Mouse (Mus musculus): ENCODE data around the gene Tmem205. TPM values are rescaled to one million over a fixed set of nuclear protein-coding genes. Genes with fewer than 3 reads are reported as not detected.

The Tmem205 gene
- polyA plus RNA-seq, 1 experiment from 2014 or later: 137 TPM

DNA sequence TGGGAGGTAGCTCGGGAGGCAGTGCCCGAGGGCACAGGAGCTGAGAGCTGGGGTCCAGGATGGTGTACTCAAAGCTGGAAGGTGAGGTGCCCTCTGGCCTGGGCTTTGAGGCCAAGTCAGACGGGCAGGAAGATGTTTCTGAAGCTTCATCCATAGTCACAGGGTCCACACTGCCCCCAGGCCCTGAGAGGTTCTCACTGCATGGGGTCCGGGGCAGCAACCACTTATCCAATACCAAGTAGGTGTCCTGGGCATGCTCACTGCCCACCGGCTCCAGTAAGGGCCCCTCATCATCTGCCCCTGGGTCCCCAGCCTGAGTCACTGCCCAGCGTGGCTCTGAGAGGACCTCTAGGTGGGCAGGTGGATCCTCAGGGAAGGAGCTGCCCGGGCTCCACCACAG is 31.9 kb upstream of the Tmem205 start:
- Histone ChIP-seq H3K4me2 (peak overlapping the region; percentile 89), H3K27ac (replicated peaks) (peak overlapping the region; percentile 96), H3K36me3 (replicated peaks) (peaks cover 57% of the 10 kb centered on the region), H3K27me3 (peaks cover 17% of the 10 kb centered on the region; the same call in 1 of the 2 replicates), H3K9me3 (replicated peaks) (no peaks in the 10 kb centered on the region), H3K4me1 (replicated peaks) (peaks cover 71% of the 10 kb centered on the region), H3K9ac (peak overlapping the region; percentile 37; the same call in 1 of the 2 replicates), H3K4me3 (replicated peaks) (peak overlapping the region; percentile 76)
- WGBS (ENCODE audit: insufficient replicate concordance): 84% methylated on average over 7 of the region's 7 CpGs
- ATAC-seq (ENCODE audit: insufficient read depth): no peak

DNA sequence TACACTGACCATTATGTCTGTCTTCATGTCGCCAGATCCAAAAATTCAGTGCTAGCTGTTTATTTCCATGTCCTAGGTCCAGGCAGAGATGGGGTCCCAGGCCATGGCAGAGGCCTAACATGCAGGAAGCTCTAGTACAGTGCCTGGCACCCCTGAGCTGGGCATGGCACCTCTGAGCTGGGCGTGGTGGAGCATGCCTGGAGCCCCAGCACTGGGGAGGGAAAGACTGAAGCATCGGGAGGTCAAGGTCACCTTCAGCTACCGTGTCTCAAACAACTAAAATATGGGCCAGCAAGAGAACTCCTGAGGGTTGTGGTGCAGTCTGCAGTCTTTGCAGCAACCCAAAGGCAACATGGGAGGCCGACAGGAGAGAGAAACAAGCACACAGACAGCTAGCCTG is 31.0 kb upstream of the Tmem205 start:
- no peak overlapping the region for H3K4me3 ChIP-seq (replicated peaks)
- peak overlapping the region; percentile 89; the same call in 1 of the 2 replicates for H3K4me2 ChIP-seq
- peaks cover 64% of the 10 kb centered on the region for H3K4me1 ChIP-seq (replicated peaks)
- peaks cover 17% of the 10 kb centered on the region; the same call in 1 of the 2 replicates for H3K27me3 ChIP-seq
- ATAC-seq (ENCODE audit: insufficient read depth): no peak
- H3K9ac ChIP-seq: no peak overlapping the region
- 62% methylated on average over 5 of the region's 5 CpGs for WGBS (ENCODE audit: insufficient replicate concordance)
- H3K27ac ChIP-seq (replicated peaks): peak overlapping the region; percentile 96; the same call in 1 of the 2 replicates
- no peaks in the 10 kb centered on the region for H3K9me3 ChIP-seq (replicated peaks)
- peaks cover 57% of the 10 kb centered on the region for H3K36me3 ChIP-seq (replicated peaks)

DNA sequence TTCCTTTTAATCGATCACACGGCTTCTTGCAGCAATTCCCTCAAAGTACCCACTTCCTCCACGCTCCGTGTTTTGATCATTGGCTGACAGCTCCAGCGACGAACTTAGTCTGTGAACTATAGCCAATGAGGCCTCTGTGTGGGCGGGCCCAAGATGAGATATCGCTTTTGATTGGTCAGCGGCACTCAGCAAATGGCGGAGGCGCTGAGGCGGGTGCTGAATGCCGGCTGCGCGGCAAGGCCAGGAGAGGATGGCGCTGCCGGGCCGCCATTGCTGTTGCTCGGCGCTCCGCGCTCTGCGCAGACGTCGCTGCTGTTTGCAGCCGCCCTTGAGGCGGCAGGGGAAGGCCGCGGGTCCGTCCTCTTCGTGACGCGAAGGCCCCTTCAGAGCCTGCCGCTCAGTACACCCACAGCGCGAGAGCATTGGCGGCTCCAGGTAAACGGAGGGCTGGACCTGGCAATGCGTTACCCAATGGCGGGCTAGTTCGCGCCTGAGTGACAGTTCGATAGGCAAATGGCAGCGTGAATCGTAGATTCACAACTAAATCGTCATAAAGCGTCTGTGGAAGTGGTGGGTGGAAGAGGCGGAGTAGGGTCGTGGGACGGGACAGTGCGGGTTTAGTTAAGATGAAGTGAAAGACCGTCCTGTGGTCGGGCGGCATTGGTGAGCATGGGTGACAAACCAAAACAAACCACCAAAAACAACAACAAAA is 28.4 kb upstream of the Tmem205 start, which contains the start of gene Swsap1:
Swsap1 (plus strand) TSS at position 186 of the 712 bp plus-strand sequence.
- H3K9ac ChIP-seq: peak within 1 kb of the TSS; percentile 84
- H3K27me3 ChIP-seq: 0 out of 2 replicates have a peak, but pooled peaks cover 2% of the 10 kb centered on the region
- peak within 1 kb of the TSS; percentile 80 for H3K4me3 ChIP-seq (replicated peaks)
- under 1% methylated on average over 54 of the region's 54 CpGs for WGBS (ENCODE audit: insufficient replicate concordance)
- peaks cover 42% of the 10 kb centered on the region for H3K36me3 ChIP-seq (replicated peaks)
- H3K4me2 ChIP-seq: peak within 1 kb of the TSS; percentile 88
- peaks cover 53% of the 10 kb centered on the region for H3K4me1 ChIP-seq (replicated peaks)
- peak; percentile 95 for ATAC-seq (ENCODE audit: insufficient read depth)
- no peaks in the 10 kb centered on the region for H3K9me3 ChIP-seq (replicated peaks)
- H3K27ac ChIP-seq (replicated peaks): peak within 1 kb of the TSS; percentile 92

DNA sequence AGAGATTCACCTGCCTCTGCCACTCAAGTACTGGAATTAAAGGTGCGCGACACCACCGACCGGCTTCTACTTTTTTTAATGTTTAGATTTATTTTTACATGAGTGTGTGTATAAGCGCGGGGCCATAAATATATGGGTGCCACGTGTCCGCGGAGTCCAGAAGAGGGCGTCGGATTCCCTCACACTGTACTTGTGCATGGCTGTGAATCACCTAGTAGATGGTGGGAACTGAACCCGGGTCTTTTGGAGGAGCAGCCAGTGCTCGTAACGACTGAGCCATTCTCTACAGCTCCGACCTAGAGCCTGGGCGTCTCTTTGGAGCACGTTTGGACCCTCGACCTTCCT is 27.8 kb upstream of the Tmem205 start:
- Histone ChIP-seq H3K9me3 (replicated peaks) (no peaks in the 10 kb centered on the region), H3K36me3 (replicated peaks) (peaks cover 37% of the 10 kb centered on the region), H3K4me3 (replicated peaks) (peak overlapping the region; percentile 80), H3K4me2 (peak overlapping the region; percentile 88), H3K27ac (replicated peaks) (peak overlapping the region; percentile 92), H3K27me3 (0 out of 2 replicates have a peak, but pooled peaks cover under 1% of the 10 kb centered on the region), H3K9ac (peak overlapping the region; percentile 84), H3K4me1 (replicated peaks) (peaks cover 48% of the 10 kb centered on the region)
- peak; percentile 67 for ATAC-seq (ENCODE audit: insufficient read depth)
- under 1% methylated on average over 18 of the region's 18 CpGs for WGBS (ENCODE audit: insufficient replicate concordance)

DNA sequence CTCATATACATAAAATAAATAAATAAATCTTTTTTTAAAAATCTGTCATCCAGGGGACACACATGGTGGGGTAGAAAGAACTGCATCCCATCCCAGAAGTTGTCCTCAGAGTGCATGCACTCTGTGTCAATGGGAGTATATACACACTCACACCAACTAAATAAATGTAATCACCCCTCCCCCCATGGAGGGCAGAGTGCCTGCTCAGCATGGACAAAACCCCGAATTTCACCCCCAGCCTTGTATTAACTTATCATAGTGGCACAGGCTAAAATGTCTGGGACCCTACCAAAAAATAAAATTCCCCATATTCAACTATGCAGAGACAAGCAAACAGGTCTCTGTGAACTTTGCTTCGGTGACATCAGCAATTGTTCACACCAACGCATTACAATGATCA is 27.3 kb upstream of the Tmem205 start:
- Histone ChIP-seq H3K9me3 (replicated peaks) (no peaks in the 10 kb centered on the region), H3K27me3 (0 out of 2 replicates have a peak, but pooled peaks cover 6% of the 10 kb centered on the region), H3K27ac (replicated peaks) (no peak overlapping the region), H3K4me1 (replicated peaks) (peaks cover 42% of the 10 kb centered on the region), H3K4me3 (replicated peaks) (peak overlapping the region; percentile 80), H3K4me2 (peak overlapping the region; percentile 88), H3K36me3 (replicated peaks) (peaks cover 32% of the 10 kb centered on the region), H3K9ac (no peak overlapping the region)
- ATAC-seq (ENCODE audit: insufficient read depth): no peak
- whole genome bisulfite sequencing (ENCODE audit: insufficient replicate concordance): 65% methylated on average over 3 of the region's 3 CpGs

DNA sequence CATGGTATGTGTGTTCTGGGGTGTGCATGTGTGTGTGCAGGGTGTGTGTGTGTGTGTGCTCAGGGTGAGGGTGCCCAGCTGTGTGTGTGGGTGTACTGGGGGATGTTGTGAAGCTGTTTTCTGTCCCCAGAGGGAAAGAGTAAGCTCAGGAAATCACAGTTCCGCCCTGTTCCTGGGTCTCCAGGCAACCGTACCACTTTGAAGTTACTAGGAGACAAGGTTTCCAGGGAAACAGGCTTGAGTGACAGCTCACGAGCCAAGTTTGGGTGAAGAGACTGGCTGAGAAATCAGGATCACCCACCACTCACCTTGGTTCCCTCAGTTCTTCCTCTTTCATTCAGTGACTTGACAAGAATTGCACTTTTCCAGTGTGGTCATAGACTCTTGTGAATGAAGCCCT is 26.2 kb upstream of the Tmem205 start:
- peaks cover 32% of the 10 kb centered on the region for H3K4me1 ChIP-seq (replicated peaks)
- H3K4me3 ChIP-seq (replicated peaks): no peak overlapping the region
- peaks cover 14% of the 10 kb centered on the region for H3K27me3 ChIP-seq
- H3K27ac ChIP-seq (replicated peaks): no peak overlapping the region
- ATAC-seq (ENCODE audit: insufficient read depth): no peak
- no peaks in the 10 kb centered on the region for H3K9me3 ChIP-seq (replicated peaks)
- 28% methylated on average over 3 of the region's 3 CpGs for WGBS (ENCODE audit: insufficient replicate concordance)
- no peak overlapping the region for H3K9ac ChIP-seq
- peaks cover 21% of the 10 kb centered on the region for H3K36me3 ChIP-seq (replicated peaks)
- no peak overlapping the region for H3K4me2 ChIP-seq

DNA sequence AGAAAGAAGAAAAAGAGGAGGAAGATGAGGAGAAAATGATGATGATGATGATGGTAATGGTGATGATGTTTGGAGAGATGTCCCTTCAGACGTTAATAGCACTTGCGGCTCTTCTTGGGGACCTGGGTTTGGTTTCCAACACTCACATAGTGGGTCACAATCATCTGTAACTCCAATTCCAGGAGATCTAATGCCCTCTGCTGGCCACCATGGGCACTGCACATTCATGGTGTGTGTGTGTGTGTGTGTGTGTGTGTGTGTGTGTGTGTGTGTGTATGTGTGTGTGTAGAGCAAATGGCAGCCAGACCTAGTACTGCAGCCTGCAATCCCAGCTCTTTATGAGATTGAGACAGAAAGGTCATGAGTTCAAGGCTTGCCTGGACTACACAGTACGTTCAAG is 24.6 kb upstream of the Tmem205 start:
- 62% methylated on average over 3 of the region's 3 CpGs for WGBS (ENCODE audit: insufficient replicate concordance)
- H3K36me3 ChIP-seq (replicated peaks): peaks cover 5% of the 10 kb centered on the region; the same call in 1 of the 2 replicates
- peaks cover 29% of the 10 kb centered on the region for H3K27me3 ChIP-seq
- H3K4me1 ChIP-seq (replicated peaks): peaks cover 25% of the 10 kb centered on the region
- no peak overlapping the region for H3K9ac ChIP-seq
- H3K4me3 ChIP-seq (replicated peaks): no peak overlapping the region
- no peak overlapping the region for H3K27ac ChIP-seq (replicated peaks)
- no peak for ATAC-seq (ENCODE audit: insufficient read depth)
- H3K4me2 ChIP-seq: no peak overlapping the region
- no peaks in the 10 kb centered on the region for H3K9me3 ChIP-seq (replicated peaks)

DNA sequence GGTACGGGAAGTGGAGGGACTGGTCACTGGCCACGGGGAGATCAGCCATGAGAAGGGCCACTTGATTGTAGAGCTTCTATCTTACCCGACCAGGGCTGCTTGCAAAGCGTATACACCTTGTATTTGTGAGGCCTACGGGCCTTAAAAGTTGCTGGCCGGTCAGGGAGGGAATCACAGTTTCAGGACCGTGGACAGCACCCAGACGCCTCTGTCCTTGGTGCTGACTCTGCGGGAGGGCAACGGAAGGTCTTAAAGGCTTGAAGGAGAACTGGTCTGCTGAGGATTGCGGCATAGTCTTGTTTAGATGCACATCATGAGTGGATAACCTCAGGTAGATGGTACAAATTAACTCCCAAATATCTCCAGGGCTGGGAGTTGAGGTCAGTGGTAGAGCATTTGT is 23.0 kb upstream of the Tmem205 start:
- H3K9ac ChIP-seq: no peak overlapping the region
- H3K4me3 ChIP-seq (replicated peaks): no peak overlapping the region
- no peak overlapping the region for H3K27ac ChIP-seq (replicated peaks)
- peaks cover 15% of the 10 kb centered on the region for H3K4me1 ChIP-seq (replicated peaks)
- no peaks in the 10 kb centered on the region for H3K9me3 ChIP-seq (replicated peaks)
- no peak overlapping the region for H3K4me2 ChIP-seq
- ATAC-seq (ENCODE audit: insufficient read depth): no peak
- 15% methylated on average over 11 of the region's 11 CpGs for WGBS (ENCODE audit: insufficient replicate concordance)
- H3K36me3 ChIP-seq (replicated peaks): no peaks in the 10 kb centered on the region
- H3K27me3 ChIP-seq: peaks cover 29% of the 10 kb centered on the region

DNA sequence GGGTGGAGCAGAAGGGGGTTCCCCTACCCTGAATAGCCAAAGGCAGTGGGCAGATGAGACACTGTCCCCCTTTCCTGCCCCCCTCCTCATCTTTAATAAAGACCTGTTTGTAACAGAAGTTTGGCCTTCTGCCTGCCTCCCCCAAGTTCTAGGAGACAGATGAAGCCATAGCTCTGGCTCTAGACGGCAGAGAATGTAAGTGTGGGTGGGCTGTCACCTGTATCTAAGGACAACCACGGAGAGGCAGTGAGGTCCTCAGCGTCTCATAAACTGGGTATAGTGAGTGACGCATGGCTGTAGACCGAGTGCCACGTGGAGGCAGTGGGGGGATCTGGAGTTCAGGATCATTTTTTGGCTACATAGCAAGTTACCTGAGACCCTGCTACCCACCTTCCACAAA is 21.4 kb upstream of the Tmem205 start:
- H3K27me3 ChIP-seq: peaks cover 39% of the 10 kb centered on the region
- H3K4me3 ChIP-seq (replicated peaks): no peak overlapping the region
- no peak for ATAC-seq (ENCODE audit: insufficient read depth)
- H3K27ac ChIP-seq (replicated peaks): no peak overlapping the region
- H3K36me3 ChIP-seq (replicated peaks): no peaks in the 10 kb centered on the region
- H3K4me2 ChIP-seq: no peak overlapping the region
- no peak overlapping the region for H3K9ac ChIP-seq
- no peaks in the 10 kb centered on the region for H3K9me3 ChIP-seq (replicated peaks)
- WGBS (ENCODE audit: insufficient replicate concordance): 61% methylated on average over 6 of the region's 6 CpGs
- H3K4me1 ChIP-seq (replicated peaks): peaks cover 14% of the 10 kb centered on the region

DNA sequence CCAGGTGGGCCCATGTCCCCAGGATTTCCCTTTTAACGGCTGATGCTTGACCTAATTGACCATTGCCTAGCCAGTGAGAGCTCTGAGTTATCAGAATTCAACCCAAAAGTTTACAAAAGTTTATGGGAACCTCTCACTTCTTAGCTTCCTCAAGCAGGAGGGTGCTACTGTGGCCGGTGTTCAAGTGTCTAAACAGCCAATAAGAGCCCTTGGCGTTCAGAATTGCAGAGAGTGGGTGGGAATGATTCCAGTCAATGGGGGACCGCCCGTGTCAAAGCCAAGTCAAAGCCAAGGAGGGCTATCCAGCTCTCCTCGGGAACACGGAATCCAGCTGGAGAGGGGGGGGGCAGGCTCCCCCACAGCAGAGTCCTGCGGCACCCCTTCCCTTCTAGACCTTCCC is 20.8 kb upstream of the Tmem205 start:
- Histone ChIP-seq H3K4me3 (replicated peaks) (no peak overlapping the region), H3K36me3 (replicated peaks) (no peaks in the 10 kb centered on the region), H3K9me3 (replicated peaks) (no peaks in the 10 kb centered on the region), H3K9ac (no peak overlapping the region), H3K27ac (replicated peaks) (no peak overlapping the region), H3K4me2 (no peak overlapping the region), H3K27me3 (peaks cover 44% of the 10 kb centered on the region), H3K4me1 (replicated peaks) (peaks cover 14% of the 10 kb centered on the region)
- no peak for ATAC-seq (ENCODE audit: insufficient read depth)
- 40% methylated on average over 8 of the region's 8 CpGs for WGBS (ENCODE audit: insufficient replicate concordance)

DNA sequence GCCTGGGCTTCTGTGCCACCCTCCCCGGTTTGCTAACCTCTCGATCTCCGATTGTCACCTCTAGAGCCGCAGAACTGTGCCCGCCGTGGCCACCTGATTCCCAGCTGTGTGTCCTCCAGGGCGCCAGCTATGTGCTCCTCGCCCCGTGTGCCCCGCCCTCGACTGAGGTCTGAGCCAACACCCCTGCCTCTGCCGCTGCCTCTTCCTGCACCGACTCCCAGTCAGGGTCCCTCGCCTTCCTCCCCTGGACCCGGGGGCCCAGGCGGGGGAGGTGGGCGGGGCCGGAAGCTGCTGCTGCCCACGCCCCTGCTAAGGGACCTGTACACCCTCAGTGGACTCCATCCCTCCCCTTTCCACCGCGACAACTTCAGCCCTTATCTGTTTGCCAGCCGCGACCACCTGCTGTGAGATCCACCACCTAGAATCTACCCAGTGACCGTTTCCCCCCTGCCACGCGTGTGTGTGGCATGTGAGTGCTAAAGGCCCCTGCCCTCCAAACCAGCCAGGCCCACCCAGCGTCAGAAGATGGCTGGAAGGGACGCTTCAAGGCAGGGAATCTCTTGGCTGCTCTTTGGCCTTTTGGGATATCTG is 20.3 kb upstream of the Tmem205 start:
- H3K9me3 ChIP-seq (replicated peaks): no peaks in the 10 kb centered on the region
- peak overlapping the region; percentile 25 for H3K4me2 ChIP-seq
- ATAC-seq (ENCODE audit: insufficient read depth): no peak
- no peaks in the 10 kb centered on the region for H3K36me3 ChIP-seq (replicated peaks)
- peaks cover 14% of the 10 kb centered on the region for H3K4me1 ChIP-seq (replicated peaks)
- H3K27ac ChIP-seq (replicated peaks): no peak overlapping the region
- peaks cover 44% of the 10 kb centered on the region for H3K27me3 ChIP-seq
- 2% methylated on average over 27 of the region's 28 CpGs for WGBS (ENCODE audit: insufficient replicate concordance)
- H3K9ac ChIP-seq: no peak overlapping the region
- H3K4me3 ChIP-seq (replicated peaks): no peak overlapping the region

Data from liver, embryonic 15.5 days (tissue).